Mouse (Mus musculus) megakaryocyte, embryonic 14.5 days (primary cell): ENCODE measurements around the gene Ncoa6.

Source experiments
- FLI1 ChIP-seq: IDR thresholded peaks from 2 replicates; pipeline ENCODE4 v1.6.1; 2012; ENCODE audit warnings: low read length, inconsistent platforms, mixed read lengths
- GATA1 ChIP-seq: IDR thresholded peaks from 3 replicates; pipeline ENCODE4 v1.6.1; 2012; ENCODE audit warnings: mixed read lengths, low read length, inconsistent platforms, borderline replicate concordance

DNA sequence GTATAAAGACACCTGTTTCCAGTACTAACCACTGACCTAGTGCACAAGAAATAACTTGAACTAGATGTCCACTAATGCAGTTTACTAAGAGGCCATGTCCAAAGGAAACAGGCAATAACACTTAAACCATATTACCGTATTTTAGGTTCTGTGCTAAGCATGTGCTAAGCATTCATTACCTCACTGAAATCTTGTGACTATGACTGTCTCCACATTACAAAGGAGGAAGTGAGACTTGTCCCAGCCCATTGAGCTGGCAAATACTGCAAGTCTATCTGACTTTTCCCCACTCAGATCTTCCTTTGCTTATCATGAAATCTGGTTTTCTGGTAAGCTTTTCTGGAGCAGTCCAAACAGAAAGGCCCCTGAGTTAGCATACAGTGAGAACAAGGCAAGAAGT lies 69.1 kb downstream of the Ncoa6 start:
- TF ChIP-seq GATA1 (no peak), FLI1 (no peak)
